Mouse (Mus musculus): Measurements from ENCODE around the gene Ttll10. TPM values are rescaled to one million over a fixed set of nuclear protein-coding genes. Genes with fewer than 3 reads are reported as not detected.
A peak's percentile ranks its signal among the peaks of the same experiment; 100 is the strongest.

The Ttll10 gene
- polyA plus RNA-seq, 1 experiment from 2014 or later: not detected

GRCm38 (mm10) chr4:156019771-156020170 is 39.4 kb downstream of the Ttll10 start:
- Histone ChIP-seq H3K4me2 (replicated peaks) (no peak overlapping the region), H3K27me3 (no peaks in the 10 kb centered on the region), H3K9me3 (no peaks in the 10 kb centered on the region), H3K4me1 (no peaks in the 10 kb centered on the region), H3K9ac (replicated peaks) (no peak overlapping the region), H3K27ac (replicated peaks) (no peak overlapping the region), H3K4me3 (no peak overlapping the region), H3K36me3 (peaks cover 5% of the 10 kb centered on the region; the same call in 1 of the 2 replicates)
- ATAC-seq (replicated peaks): no peak
- WGBS: 90% methylated on average over 12 of the region's 12 CpGs

- Histone ChIP-seq H3K4me3 (no peak overlapping the region), H3K27ac (replicated peaks) (no peak overlapping the region), H3K4me1 (no peaks in the 10 kb centered on the region), H3K36me3 (peaks cover 35% of the 10 kb centered on the region), H3K27me3 (no peaks in the 10 kb centered on the region), H3K9me3 (no peaks in the 10 kb centered on the region), H3K9ac (replicated peaks) (no peak overlapping the region), H3K4me2 (replicated peaks) (no peak overlapping the region)
- ATAC-seq (replicated peaks): no peak
- 90% methylated on average over 2 of the region's 2 CpGs for WGBS
Observed at GRCm38 (mm10) chr4:156014436-156014835, 44.8 kb downstream of the Ttll10 start.

GRCm38 (mm10) chr4:156013637-156014036 is 45.6 kb downstream of the Ttll10 start, which contains the start of gene Tnfrsf4:
Gene Tnfrsf4 (plus strand): TSS chr4:156013843.
- Histone ChIP-seq H3K9ac (replicated peaks) (no peak within 1 kb of the TSS), H3K27ac (replicated peaks) (no peak within 1 kb of the TSS), H3K9me3 (no peaks in the 10 kb centered on the region), H3K36me3 (peaks cover 43% of the 10 kb centered on the region), H3K4me2 (replicated peaks) (no peak within 1 kb of the TSS), H3K4me1 (no peaks in the 10 kb centered on the region), H3K4me3 (no peak within 1 kb of the TSS), H3K27me3 (no peaks in the 10 kb centered on the region)
- no peak for ATAC-seq (replicated peaks)
- 90% methylated on average over 8 of the region's 8 CpGs for WGBS

GRCm38 (mm10) chr4:156008369-156008768 is 50.8 kb downstream of the Ttll10 start:
- 95% methylated on average over 4 of the region's 4 CpGs for WGBS
- Histone ChIP-seq H3K27ac (replicated peaks) (no peak overlapping the region), H3K27me3 (no peaks in the 10 kb centered on the region), H3K4me2 (replicated peaks) (no peak overlapping the region), H3K9ac (replicated peaks) (no peak overlapping the region), H3K4me1 (no peaks in the 10 kb centered on the region), H3K36me3 (peaks cover 86% of the 10 kb centered on the region), H3K9me3 (no peaks in the 10 kb centered on the region), H3K4me3 (no peak overlapping the region)
- no peak for ATAC-seq (replicated peaks)

- peaks cover 89% of the 10 kb centered on the region for H3K36me3 ChIP-seq
- H3K4me3 ChIP-seq: no peak overlapping the region
- no peaks in the 10 kb centered on the region for H3K27me3 ChIP-seq
- no peaks in the 10 kb centered on the region for H3K9me3 ChIP-seq
- H3K4me2 ChIP-seq (replicated peaks): no peak overlapping the region
- no peak overlapping the region for H3K27ac ChIP-seq (replicated peaks)
- WGBS: 94% methylated on average over 3 of the region's 3 CpGs
- H3K9ac ChIP-seq (replicated peaks): no peak overlapping the region
- H3K4me1 ChIP-seq: no peaks in the 10 kb centered on the region
- ATAC-seq (replicated peaks): no peak
Observed at GRCm38 (mm10) chr4:156004109-156004508, 55.1 kb downstream of the Ttll10 start.

GRCm38 (mm10) chr4:155993606-155994005 is 65.6 kb downstream of the Ttll10 start:
- ATAC-seq (replicated peaks): 0 out of 2 replicates have a peak, but pooled peaks have one; percentile 0
- Histone ChIP-seq H3K4me1 (peaks cover 30% of the 10 kb centered on the region), H3K9me3 (no peaks in the 10 kb centered on the region), H3K4me3 (peak overlapping the region; percentile 97), H3K36me3 (peaks cover 23% of the 10 kb centered on the region), H3K4me2 (replicated peaks) (peak overlapping the region; percentile 71), H3K27me3 (no peaks in the 10 kb centered on the region), H3K9ac (replicated peaks) (peak overlapping the region; percentile 88), H3K27ac (replicated peaks) (peak overlapping the region; percentile 98)
- 6% methylated on average over 15 of the region's 15 CpGs for WGBS

- Histone ChIP-seq H3K4me3 (peak overlapping the region; percentile 97), H3K4me2 (replicated peaks) (peak overlapping the region; percentile 71), H3K36me3 (peaks cover 18% of the 10 kb centered on the region), H3K4me1 (peaks cover 30% of the 10 kb centered on the region), H3K27me3 (no peaks in the 10 kb centered on the region), H3K27ac (replicated peaks) (peak overlapping the region; percentile 98), H3K9me3 (no peaks in the 10 kb centered on the region), H3K9ac (replicated peaks) (peak overlapping the region; percentile 88)
- ATAC-seq (replicated peaks): peak; percentile 87
- whole genome bisulfite sequencing: under 1% methylated on average over 70 of the region's 70 CpGs
Observed at GRCm38 (mm10) chr4:155992906-155993547, 66.2 kb downstream of the Ttll10 start.

GRCm38 (mm10) chr4:155992241-155992905 is 66.8 kb downstream of the Ttll10 start, which contains the start of the genes B3galt6 and Sdf4:
Gene B3galt6 (minus strand): TSS chr4:155992649.
Gene Sdf4 (plus strand): TSS chr4:155992872.
- Histone ChIP-seq H3K36me3 (peaks cover 12% of the 10 kb centered on the region), H3K27ac (replicated peaks) (peak within 1 kb of the TSS; percentile 98), H3K9me3 (no peaks in the 10 kb centered on the region), H3K9ac (replicated peaks) (peak within 1 kb of the TSS; percentile 88), H3K27me3 (no peaks in the 10 kb centered on the region), H3K4me1 (peaks cover 30% of the 10 kb centered on the region), H3K4me3 (peak within 1 kb of the TSS; percentile 97), H3K4me2 (replicated peaks) (peak within 1 kb of the TSS; percentile 100)
- peak; percentile 89 for ATAC-seq (replicated peaks)
- WGBS: under 1% methylated on average over 99 of the region's 99 CpGs

- Histone ChIP-seq H3K36me3 (peaks cover 7% of the 10 kb centered on the region; the same call in 1 of the 2 replicates), H3K9me3 (no peaks in the 10 kb centered on the region), H3K9ac (replicated peaks) (peak overlapping the region; percentile 80), H3K27ac (replicated peaks) (peak overlapping the region; percentile 98), H3K4me3 (peak overlapping the region; percentile 97), H3K27me3 (no peaks in the 10 kb centered on the region), H3K4me2 (replicated peaks) (peak overlapping the region; percentile 100), H3K4me1 (peaks cover 30% of the 10 kb centered on the region)
- no peak; the same call in 1 of the 2 replicates for ATAC-seq (replicated peaks)
- WGBS: 27% methylated on average over 37 of the region's 37 CpGs
Observed at GRCm38 (mm10) chr4:155991908-155992230, 67.3 kb downstream of the Ttll10 start.

- no peak for ATAC-seq (replicated peaks)
Observed at GRCm38 (mm10) chr4:155991211-155991907, 67.9 kb downstream of the Ttll10 start.

More at GRCm38 (mm10) chr4:155991211-155991907, 67.9 kb downstream of the Ttll10 start:
- H3K27me3 ChIP-seq: no peaks in the 10 kb centered on the region
- H3K4me3 ChIP-seq: peak overlapping the region; percentile 97
- 88% methylated on average over 22 of the region's 22 CpGs for WGBS
- peak overlapping the region; percentile 98 for H3K27ac ChIP-seq (replicated peaks)
- H3K36me3 ChIP-seq: 0 out of 2 replicates have a peak, but pooled peaks cover 7% of the 10 kb centered on the region
- H3K4me2 ChIP-seq (replicated peaks): peak overlapping the region; percentile 100
- H3K9ac ChIP-seq (replicated peaks): peak overlapping the region; percentile 80
- no peaks in the 10 kb centered on the region for H3K9me3 ChIP-seq
- peaks cover 30% of the 10 kb centered on the region for H3K4me1 ChIP-seq

Measured in forebrain, embryonic 15.5 days (tissue).